Mouse (Mus musculus): Measurements from ENCODE around the gene Osbpl11.

Osbpl11 gene

GRCm38 (mm10) chr16:33242046-33242445, 57.2 kb downstream of the Osbpl11 start:
- no peak for DNase-seq (ENCODE audit: low read depth)

- peak; percentile 32 for DNase-seq (ENCODE audit: low read depth)
Measured at GRCm38 (mm10) chr16:33244136-33244691, 59.3 kb downstream of the Osbpl11 start.

DNA sequence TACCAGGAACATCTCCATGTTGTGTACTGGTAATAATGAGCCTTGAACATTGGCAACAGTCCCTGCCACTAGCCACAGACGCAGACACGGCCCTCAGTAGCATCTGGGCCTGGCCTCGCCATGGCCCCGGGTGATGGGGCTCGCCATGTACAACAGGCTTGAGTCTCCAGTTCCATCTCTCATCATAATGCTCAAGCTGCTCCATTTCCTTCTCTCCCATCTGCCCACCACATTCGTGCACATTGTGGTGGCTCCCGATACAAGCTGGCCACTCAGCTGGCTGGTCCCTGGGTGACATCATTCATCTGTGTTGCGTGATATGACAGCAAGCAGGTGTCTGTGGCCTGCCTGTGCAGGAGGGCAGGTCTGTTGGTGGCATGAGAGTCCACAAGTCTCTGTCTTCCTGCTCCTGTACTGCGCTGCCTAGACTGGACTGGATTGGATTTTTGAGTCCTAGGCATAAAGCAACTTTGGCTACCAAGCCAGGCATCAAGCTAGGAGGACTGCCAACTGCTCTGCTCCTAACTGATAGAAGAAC, 60.1 kb downstream of the Osbpl11 start:
- no peak for DNase-seq (ENCODE audit: low read depth)

DNA sequence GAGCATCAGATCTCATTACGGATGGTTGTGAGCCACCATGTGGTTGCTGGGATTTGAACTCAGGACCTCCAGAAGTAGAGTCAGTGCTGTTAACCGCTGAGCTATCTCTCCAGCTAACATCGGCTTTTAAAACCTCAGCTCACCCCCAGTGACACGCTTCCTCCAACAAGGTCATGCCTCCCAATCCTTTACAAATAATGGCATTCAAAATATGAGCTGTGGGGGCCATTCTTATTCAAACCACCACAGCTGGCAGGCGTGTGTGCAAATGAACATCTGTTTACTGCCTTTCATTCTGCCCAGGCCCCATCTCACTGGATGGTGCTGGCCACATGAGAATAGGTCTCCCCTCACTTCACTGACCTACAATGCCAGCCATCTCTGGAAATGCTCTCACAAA, 61.7 kb downstream of the Osbpl11 start:
- no peak for DNase-seq (ENCODE audit: low read depth)

- no peak for DNase-seq (ENCODE audit: low read depth)
Measured at GRCm38 (mm10) chr16:33247006-33247405, 62.1 kb downstream of the Osbpl11 start.

GRCm38 (mm10) chr16:33250651-33251120, 65.8 kb downstream of the Osbpl11 start:
- no peak for DNase-seq (ENCODE audit: low read depth)

- DNase-seq (ENCODE audit: low read depth): peak; percentile 95
Measured at GRCm38 (mm10) chr16:33251194-33252051, 66.6 kb downstream of the Osbpl11 start, which contains the start of gene Snx4. Snx4 (plus strand) TSS chr16:33251442.

DNA sequence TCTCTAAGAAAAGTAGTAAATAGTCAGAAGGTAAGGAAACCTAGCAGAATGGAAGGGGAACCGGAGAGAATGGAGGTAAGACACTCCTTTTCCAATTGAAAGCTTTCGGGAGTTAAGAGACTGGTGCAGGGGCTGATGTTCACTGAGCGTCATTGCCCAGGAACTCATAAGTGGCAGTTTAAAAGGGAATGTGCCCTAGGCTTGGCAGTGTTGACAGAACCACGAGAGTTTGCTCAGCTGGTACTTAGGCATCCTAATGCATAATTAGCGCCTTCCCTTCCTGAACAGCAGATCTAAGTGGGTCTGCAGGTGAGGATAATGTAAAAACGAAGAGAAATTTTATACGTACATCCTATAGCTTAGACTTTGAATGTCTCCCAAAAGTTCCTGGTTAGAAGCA, 70.7 kb downstream of the Osbpl11 start:
- DNase-seq (ENCODE audit: low read depth): no peak

DNA sequence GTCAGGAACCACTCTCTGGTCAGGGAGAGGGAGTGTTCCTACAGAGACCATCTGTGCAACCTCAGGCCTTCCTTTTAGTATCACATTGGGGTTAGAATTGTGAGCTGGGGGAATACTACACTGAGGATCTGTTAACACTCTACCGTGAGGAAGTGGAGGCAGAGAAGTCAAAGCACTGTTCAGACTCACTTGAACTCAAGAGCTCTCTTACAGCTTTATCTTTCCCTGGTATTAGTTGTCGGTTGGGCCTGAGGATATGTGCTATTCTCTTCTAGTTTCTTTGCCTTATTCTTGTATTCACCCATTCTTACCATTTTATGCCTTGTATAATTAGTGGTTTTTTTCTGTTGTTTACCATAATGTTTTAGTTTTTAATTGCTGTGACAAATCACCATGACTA, 73.7 kb downstream of the Osbpl11 start:
- peak; percentile 24 for DNase-seq (ENCODE audit: low read depth)

DNA sequence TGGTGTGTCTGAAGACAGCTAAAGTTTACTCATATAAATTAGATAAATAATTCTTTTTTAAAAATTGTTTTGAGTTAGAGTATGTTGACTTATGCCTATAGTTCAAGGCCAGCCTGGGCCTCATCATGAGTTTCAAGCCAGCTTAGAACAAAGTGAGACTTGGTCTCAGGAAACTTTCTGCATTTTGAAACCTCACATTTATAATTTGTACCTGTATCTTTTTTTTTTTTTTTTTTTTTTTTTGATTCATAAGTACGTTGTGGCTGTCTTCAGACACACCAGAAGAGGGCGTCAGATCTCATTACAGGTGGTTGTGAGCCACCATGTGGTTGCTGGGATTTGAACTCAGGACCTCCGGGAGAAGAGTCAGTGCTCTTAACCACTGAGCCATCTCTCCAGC, 75.0 kb downstream of the Osbpl11 start:
- DNase-seq (ENCODE audit: low read depth): no peak

DNA sequence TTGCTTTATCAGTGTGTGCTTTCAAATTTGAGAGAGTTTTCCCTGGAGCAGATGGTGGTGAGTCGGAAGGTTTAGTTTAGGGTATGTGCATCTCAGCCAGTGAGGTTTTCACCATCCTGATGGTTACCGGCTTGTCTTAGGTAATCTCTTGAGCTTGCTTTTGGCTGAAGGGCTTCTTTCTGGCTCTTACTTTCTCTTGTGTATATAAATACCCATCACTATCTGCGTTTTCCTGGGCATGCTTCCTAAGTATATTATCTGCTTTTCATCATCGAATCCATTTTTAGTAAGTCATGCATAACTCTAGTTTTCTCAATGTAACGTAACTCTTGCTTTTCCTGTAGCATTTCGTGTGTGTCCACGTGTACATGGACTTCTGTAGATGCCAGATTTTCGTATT, 76.0 kb downstream of the Osbpl11 start:
- DNase-seq (ENCODE audit: low read depth): peak; percentile 27

DNA sequence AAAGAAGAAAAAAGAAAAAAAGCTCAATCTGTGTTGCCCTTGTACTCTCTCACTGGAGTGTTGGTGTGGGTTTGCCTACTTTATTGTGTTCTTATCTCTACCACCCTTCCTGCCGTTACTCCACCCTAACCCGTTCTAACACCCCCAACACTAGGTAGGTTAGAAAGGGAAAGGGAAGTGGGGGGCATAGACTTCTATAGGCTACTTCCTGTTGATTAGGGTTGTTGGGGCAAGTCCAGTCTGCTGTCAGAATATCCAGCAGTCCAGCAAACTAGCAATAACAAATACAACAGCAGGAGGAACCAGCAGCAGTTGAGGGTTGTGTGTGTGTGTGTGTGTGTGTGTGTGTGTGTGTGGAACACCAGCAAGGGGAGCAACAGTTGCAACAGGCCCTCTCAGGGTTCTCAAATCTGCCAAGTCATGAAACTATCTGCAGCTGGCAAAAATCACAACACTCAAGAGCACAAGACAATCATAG, 76.8 kb downstream of the Osbpl11 start:
- DNase-seq (ENCODE audit: low read depth): peak; percentile 58

GRCm38 (mm10) chr16:33262096-33262495, 77.2 kb downstream of the Osbpl11 start:
- no peak for DNase-seq (ENCODE audit: low read depth)

DNA sequence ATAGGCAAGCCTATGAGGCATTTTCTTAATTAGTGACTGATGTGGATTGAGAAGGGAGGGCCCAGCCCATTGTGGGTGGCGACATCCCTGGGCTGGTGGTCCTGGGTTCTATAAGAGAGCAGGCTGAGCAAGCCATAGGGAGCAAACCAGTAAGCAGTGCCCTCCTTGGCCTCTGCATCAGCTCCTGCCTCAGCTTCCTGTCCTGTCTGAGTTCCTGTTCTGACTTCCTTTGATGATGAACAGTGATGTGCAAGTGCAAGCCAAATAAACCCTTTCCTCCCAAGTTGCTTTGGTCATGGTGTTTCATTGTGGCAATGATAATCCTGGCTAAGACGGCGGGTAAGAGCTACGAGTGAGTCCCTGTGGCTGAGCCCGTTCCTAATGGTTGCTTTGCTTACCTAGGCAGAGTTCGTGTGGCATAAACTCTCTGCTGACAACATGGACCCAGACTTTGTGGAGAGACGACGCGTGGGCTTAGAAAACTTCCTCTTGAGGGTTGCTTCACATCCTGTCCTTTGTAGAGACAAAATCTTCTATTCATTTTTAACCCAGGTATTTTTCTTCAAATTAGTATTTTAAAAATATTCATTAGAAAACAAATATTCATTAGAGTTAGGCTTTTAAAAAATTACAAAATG, 82.9 kb downstream of the Osbpl11 start:
- DNase-seq (ENCODE audit: low read depth): peak; percentile 41

GRCm38 (mm10) chr16:33271824-33272223, 87.0 kb downstream of the Osbpl11 start:
- no peak for DNase-seq (ENCODE audit: low read depth)

GRCm38 (mm10) chr16:33283079-33283478, 98.2 kb downstream of the Osbpl11 start:
- no peak for DNase-seq (ENCODE audit: low read depth)

DNA sequence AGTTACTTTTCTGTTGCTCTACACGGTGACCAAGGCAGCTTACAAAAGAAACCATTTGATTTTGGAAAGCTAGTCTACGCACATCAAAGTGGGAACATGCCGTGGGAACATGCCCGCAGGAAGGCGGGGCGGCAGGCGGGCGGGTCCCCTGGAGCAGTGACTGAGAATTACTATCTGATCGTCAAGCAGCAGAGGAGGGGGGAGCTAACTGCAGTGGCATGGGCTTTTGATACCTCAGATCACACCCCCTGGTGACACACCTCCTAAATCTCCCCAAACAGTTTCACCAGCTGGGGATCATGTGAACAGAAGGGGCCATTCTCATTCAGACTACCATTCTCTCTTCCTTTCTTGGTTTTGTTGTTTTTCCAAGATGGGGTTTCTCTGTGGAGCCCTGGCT, 103.7 kb downstream of the Osbpl11 start:
- DNase-seq (ENCODE audit: low read depth): no peak

- no peak for DNase-seq (ENCODE audit: low read depth)
Measured at GRCm38 (mm10) chr16:33289981-33290380, 105.1 kb downstream of the Osbpl11 start.

GRCm38 (mm10) chr16:33292241-33292640, 107.4 kb downstream of the Osbpl11 start:
- DNase-seq (ENCODE audit: low read depth): no peak
